ENCODE assay signal across 11 mouse cellular contexts in genomic region chr15:86117115-86118100, GRCm38 (mm10). TPM values are rescaled to one million over a fixed set of nuclear protein-coding genes. Genes with fewer than 3 reads are reported as not detected.
DNase-seq lines count a peak whose midpoint lies in the region; ATAC-seq lines count a peak whose summit lies in the region.
"Had no signal": no experiment of that assay in that cellular context is flagged by ENCODE, and none has a peak within 500 bp of the region (broad histone marks: within the 10 kb centered on the region; RNA-seq: fewer than 3 reads in every experiment).

No protein-coding gene starts in this region.

- no peak overlapping the region for H3K4me3 ChIP-seq in heart, embryonic 15.5 days
- H3K4me3 ChIP-seq in midbrain, embryonic 14.5 days (replicated peaks; ENCODE audit: low read depth, low read length), result no peak overlapping the region
- no peak overlapping the region for H3K4me3 ChIP-seq in midbrain, embryonic 13.5 days (replicated peaks)
- H3K4me3 ChIP-seq: embryonic facial prominence, embryonic 15.5 days; limb, embryonic 13.5 days had no signal

- H3K27ac ChIP-seq in heart, embryonic 15.5 days, result peak overlapping the region; percentile 72
- 0 out of 2 replicates have a peak overlapping the region, but pooled peaks have one; percentile 5 for H3K27ac ChIP-seq in midbrain, embryonic 14.5 days (replicated peaks; ENCODE audit: low read depth, low read length)
- H3K27ac ChIP-seq in midbrain, embryonic 13.5 days, result no peak overlapping the region
- H3K27ac ChIP-seq: embryonic facial prominence, embryonic 15.5 days; limb, embryonic 13.5 days had no signal

- H3K4me2 ChIP-seq in heart, embryonic 15.5 days, result no peak overlapping the region
- H3K4me2 ChIP-seq in midbrain, embryonic 14.5 days (ENCODE audit: low read length), result no peak overlapping the region
- H3K4me2 ChIP-seq in midbrain, embryonic 13.5 days (replicated peaks), result no peak overlapping the region
- H3K4me2 ChIP-seq: embryonic facial prominence, embryonic 15.5 days; limb, embryonic 13.5 days had no signal

- 53% methylated on average over 14 of the region's 15 CpGs for WGBS in heart, embryonic 15.5 days
- 74% methylated on average over 14 of the region's 15 CpGs for WGBS in midbrain, embryonic 14.5 days
- 76% methylated on average over 14 of the region's 15 CpGs for WGBS in midbrain, embryonic 13.5 days

- peaks cover 54% of the 10 kb centered on the region for H3K4me1 ChIP-seq in heart, embryonic 15.5 days (replicated peaks)
- peaks cover 12% of the 10 kb centered on the region for H3K4me1 ChIP-seq in midbrain, embryonic 14.5 days (ENCODE audit: control insufficient read depth, insufficient read depth, low read length)
- peaks cover 29% of the 10 kb centered on the region for H3K4me1 ChIP-seq in midbrain, embryonic 13.5 days (replicated peaks)

- ATAC-seq in heart, embryonic 15.5 days (replicated peaks; ENCODE audit: insufficient number of reproducible peaks, insufficient read depth, low FRiP score, low read depth), result no peak
- no peak for ATAC-seq in midbrain, embryonic 14.5 days (ENCODE audit: low FRiP score, low TSS enrichment)
- ATAC-seq in midbrain, embryonic 13.5 days, result no peak

- peaks cover 20% of the 10 kb centered on the region for H3K36me3 ChIP-seq in heart, embryonic 15.5 days
- peaks cover 40% of the 10 kb centered on the region for H3K36me3 ChIP-seq in midbrain, embryonic 14.5 days (ENCODE audit: control insufficient read depth, insufficient read depth, low read length)
- H3K36me3 ChIP-seq in midbrain, embryonic 13.5 days, result peaks cover 46% of the 10 kb centered on the region

- no peak for DNase-seq in heart, postnatal 36 days
- no peak for DNase-seq in midbrain, embryonic 14.5 days
- peak; percentile 89 to 90 for DNase-seq in cerebellum, postnatal 14 days
- DNase-seq in retina, postnatal 1 day, result peak; percentile 50
- DNase-seq in right cerebral cortex, postnatal 4 days, result no peak
- DNase-seq: gastrocnemius, postnatal 14 days; thymus, postnatal 36 days had no signal

- peak overlapping the region; percentile 32; the same call in 1 of the 2 replicates for H3K9ac ChIP-seq in heart, embryonic 15.5 days
- H3K9ac ChIP-seq in midbrain, embryonic 14.5 days (replicated peaks; ENCODE audit: low read length), result no peak overlapping the region
- H3K9ac ChIP-seq in midbrain, embryonic 13.5 days (replicated peaks), result no peak overlapping the region
- H3K9ac ChIP-seq: embryonic facial prominence, embryonic 15.5 days; limb, embryonic 13.5 days had no signal

- intact Hi-C loops in heart, postnatal 36 days (cut with DNase I), result no loop called here

- H3K9me3 ChIP-seq in heart, embryonic 15.5 days (replicated peaks), result no peaks in the 10 kb centered on the region
- H3K9me3 ChIP-seq in midbrain, embryonic 14.5 days (ENCODE audit: control insufficient read depth, low read length), result no peaks in the 10 kb centered on the region
- no peaks in the 10 kb centered on the region for H3K9me3 ChIP-seq in midbrain, embryonic 13.5 days
- H3K9me3 ChIP-seq: embryonic facial prominence, embryonic 15.5 days; limb, embryonic 13.5 days had no signal

- no peaks in the 10 kb centered on the region for H3K27me3 ChIP-seq in heart, embryonic 15.5 days
- H3K27me3 ChIP-seq in midbrain, embryonic 14.5 days (ENCODE audit: control insufficient read depth, insufficient read depth, low read length), result no peaks in the 10 kb centered on the region
- H3K27me3 ChIP-seq in midbrain, embryonic 13.5 days, result no peaks in the 10 kb centered on the region
- H3K27me3 ChIP-seq: embryonic facial prominence, embryonic 15.5 days; limb, embryonic 13.5 days had no signal

RNA-seq across cellular contexts. Expression of gene Gramd4, which starts 59.9 kb away (rescaled TPM):
- 16.9 and 19.5 TPM in 2 replicates for polyA plus RNA-seq in heart, embryonic 15.5 days (2015; fragmentation: Nextera tagmentation; extraction: Ambion mirVana)
- total RNA-seq in heart, postnatal 36 days (2021), result 10 to 100 TPM; 29.6 to 35.3 TPM
- polyA plus RNA-seq in midbrain, embryonic 14.5 days (2014; fragmentation: Nextera tagmentation; extraction: Ambion mirVana), result 29.5 and 31.0 TPM in 2 replicates
- polyA plus RNA-seq in midbrain, embryonic 13.5 days (2015; fragmentation: Nextera tagmentation; extraction: Ambion mirVana), result 31.3 and 34.3 TPM in 2 replicates

Comparison
In these comparisons a context has a peak if more than half of its experiments do, and no peak if none do; other contexts are left out.
1. DNase-seq: peak in cerebellum, postnatal 14 days (2 of 2) and retina, postnatal 1 day (single experiment); none in heart, postnatal 36 days (0 of 2), midbrain, embryonic 14.5 days (single experiment) and right cerebral cortex, postnatal 4 days (single experiment).